Mouse (Mus musculus) CD4-positive helper T cell, adult 2 months (primary cell): ENCODE data around the gene Lmx1b.
A peak's percentile ranks its signal among the peaks of the same experiment; 100 is the strongest.

Experiments used
- DNase-seq: peaks from one replicate; pipeline ENCODE4 v3.0.0-alpha.2; 2012; ENCODE audit warnings: low read depth, missing footprints, low spot score

Lmx1b gene

DNA sequence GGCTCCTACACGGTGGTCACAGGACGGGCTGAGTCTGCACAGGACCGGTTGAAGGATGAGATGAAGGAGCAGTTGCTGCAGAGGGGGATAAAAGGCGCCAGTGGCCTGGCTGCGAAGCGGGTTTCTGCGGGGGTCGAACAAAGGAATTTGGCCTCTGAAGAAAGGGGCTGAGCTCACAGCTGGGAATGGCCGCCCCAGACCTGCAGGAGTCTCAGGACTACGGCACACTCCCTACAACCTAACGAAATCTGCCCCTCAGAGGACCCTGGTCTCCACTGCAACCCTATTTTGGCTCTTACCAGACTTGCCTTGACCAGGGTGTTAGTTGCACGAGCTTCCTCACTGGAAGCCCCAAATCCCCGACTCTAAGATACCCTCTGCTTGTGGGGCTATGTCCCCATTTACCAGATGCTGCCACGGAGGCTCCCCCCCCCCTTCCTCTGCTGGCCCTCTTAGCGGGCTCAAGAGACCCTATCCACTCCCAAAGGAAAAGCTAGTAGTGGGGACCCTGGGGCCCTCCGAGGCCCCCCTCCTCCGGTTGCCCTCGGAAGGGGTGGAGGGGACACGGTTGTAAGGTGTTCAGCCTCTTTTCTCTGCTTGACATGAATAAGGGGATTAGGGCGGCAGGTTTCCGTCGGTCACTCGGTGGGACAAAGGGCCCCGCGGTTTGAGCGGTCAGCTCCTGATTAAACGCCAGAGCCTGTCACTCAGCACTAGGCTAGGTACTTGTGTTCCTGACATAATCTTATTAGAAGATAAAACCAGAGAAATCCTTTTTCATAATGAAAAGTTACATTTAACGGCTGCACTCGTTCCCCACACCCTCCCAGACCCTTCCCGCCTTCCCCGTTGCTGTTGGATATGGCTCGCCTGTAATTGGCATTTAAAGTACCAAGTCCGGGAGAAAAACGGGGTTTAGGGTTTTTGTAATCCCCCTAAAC is 10.0 kb downstream of the Lmx1b start:
- no peak for DNase-seq

GRCm38 (mm10) chr2:33629641-33630040 is 10.7 kb downstream of the Lmx1b start:
- DNase-seq: no peak

GRCm38 (mm10) chr2:33628791-33629190 is 11.5 kb downstream of the Lmx1b start:
- DNase-seq: no peak

DNA sequence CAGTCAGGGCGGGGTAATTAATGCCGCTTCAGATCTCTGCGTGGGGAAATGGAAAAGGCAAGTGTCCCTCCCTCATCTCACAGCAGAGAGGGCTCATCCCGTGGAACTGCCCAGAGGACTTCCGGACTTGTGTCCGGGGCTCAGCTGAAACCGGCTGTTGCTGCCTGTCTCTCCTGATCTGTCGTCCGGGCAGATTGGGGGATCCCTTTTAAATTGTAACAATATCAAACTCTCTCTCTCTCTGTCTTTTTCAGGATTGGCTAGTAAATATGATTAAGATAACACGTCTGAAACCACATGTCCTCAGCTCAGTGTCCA is 13.3 kb downstream of the Lmx1b start:
- no peak for DNase-seq

DNA sequence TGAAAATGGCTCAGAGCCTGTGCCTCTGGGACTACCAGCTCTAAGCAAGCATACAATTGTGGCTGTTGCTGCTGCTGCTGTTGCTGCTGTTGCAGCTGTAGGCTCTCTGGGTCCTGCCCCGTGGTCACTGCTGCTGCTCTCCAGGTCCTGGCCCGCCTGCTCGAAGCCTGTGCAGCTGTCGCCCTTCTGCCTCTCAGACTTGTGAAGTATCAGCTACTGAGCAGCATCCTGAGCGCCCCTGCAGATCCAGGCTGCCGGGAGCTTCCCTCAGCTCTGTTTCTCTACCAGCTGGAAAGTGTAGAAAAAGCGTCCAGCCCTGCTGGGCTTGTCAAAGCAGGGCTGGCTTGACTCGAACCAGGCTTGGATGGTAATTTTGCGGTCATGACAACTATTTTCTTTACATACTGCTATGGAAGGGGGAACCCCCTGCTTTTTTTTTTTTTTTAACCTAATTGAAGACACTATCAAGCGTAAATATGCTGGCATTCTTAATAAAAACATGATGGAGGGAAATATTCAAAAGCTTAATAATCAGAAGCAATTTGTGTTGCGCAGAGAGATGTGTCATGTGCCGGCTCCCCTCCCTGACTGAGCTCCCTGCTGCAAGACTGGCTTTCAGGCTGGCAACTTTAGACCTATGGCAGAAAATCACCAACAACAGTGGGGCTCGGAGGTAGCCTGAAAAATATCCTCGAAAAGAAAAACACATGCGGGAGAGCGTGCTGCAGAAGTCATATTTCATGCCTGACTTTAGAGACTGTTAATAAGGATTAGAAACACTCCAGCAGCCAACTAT is 13.9 kb downstream of the Lmx1b start:
- DNase-seq: no peak

GRCm38 (mm10) chr2:33617670-33618069 is 22.6 kb downstream of the Lmx1b start:
- DNase-seq: no peak

DNA sequence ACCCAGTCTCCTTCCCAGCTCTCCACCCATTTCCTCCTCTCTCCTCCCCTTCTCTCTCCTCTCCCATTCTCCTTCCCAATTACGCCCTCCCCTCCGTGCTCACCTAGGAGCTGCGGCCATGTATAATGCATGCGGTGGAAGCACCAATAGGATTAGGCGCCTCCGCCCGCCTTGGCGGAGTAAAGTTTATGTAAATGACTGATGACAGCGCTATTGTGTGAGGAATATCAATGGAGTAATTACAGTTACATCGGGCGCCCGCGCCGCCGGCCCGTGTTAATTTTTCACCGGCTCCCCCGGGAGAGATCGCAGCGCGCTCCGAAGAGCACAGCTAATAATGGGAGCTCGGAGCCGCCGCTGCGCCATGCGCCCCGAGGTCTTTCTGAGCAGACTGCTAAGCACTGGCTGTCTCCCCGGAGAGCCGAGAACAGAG is 23.9 kb downstream of the Lmx1b start:
- no peak for DNase-seq

DNA sequence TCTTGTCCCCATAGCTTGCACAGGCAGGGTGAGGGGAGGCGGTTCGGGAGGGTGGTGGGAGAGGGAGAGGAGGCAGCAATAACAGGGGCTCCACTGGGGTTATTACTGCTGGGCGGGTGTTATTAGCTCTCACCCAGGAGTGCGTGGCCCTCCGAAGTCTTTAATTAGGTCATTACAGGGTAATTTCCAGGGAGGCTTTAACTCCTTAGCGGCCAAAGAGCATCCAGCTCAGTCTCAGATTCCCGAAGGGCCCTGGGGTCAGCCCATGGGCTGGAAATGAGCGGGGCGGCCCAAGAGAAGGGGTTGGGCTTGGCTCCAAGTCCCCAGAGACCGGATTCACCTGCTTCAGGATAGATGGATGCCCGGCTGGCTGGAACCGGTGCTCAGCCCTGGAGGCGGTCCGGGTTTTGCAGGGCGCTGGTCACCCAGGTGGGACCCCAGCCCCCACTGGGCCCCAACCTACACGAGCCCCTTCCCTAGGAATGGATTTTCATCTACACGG is 24.4 kb downstream of the Lmx1b start:
- no peak for DNase-seq

GRCm38 (mm10) chr2:33605487-33606256 is 34.6 kb downstream of the Lmx1b start:
- DNase-seq: no peak

GRCm38 (mm10) chr2:33604846-33605486 is 35.3 kb downstream of the Lmx1b start:
- no peak for DNase-seq

DNA sequence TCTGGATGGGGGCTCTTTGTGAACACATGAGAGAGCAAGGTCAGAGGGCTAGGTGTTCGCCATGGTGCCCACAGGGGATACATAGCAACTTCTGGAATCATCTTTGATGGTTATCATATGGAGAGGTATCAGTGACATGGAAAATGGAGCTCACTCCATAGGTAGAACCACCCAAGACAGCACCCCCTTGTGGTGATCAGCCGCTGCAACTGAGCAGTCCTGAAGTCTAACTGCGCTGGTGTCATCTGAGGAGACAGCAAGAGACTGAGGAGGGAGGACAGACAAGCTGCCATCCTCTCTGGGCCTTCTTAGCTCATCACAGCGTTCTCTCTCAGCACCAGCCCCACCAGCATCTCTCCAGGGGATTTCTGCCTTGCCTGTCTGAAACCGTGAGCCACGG is 39.8 kb downstream of the Lmx1b start:
- DNase-seq: peak; percentile 13

GRCm38 (mm10) chr2:33597384-33597783 is 42.9 kb downstream of the Lmx1b start:
- no peak for DNase-seq

DNA sequence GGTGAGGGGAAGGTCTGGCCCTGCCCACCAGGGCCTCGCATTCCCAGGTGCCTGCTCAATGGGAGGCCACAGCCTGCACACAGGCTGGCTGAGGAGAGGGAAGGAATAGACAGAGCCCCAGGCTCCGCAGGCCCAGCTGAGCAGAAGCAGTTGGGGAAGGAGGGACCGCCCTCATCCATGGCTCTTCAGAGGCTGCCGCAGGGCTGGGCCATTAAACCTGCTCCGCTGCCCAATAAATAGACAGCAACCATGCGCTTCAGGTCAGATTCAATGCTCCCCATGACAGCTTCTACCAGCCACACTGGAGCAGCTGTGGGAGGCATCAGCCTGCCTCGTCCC is 45.3 kb downstream of the Lmx1b start:
- no peak for DNase-seq

DNA sequence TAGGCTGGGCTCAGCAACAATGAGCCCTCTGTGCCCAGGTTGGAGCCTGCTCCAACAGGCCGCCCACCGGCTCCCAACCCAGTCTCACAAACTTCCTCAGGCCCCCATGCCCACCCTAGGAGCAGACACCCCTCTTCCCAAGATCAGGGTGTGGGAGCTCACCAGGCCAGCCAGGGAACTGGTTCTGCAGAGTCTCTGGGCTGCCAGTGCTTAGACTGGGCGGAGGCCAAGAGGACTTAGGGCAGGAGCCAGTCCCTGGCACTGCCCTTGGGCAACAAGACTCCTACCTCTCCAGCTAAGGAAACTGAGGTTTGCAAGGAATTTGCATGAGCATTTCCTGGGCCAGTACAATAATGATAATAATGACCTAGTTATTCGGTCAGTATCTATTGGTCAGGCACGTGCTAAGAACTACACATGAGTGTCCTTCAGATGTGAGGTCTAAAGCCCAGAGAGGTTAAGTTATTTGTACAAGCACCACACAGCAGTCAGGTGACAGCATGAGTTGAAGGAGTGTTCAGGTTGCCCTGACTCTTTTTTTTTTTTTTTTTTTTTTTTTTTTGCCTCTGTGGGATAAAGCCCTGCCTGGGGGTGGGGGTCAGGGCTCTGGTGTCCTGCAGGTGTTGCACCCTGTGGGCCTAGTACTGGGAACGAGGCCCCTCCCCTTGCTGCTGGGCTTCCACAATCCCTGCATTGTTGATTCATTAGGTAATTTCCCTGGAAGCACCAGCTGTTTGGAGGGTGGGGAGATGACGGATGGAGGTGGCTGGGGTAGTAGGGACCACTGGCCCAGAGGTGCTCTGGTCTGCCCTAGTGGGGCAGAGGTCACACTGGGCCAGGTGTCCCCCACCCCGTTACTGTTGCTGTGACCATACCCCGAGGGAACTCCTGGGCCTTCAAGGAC is 45.9 kb downstream of the Lmx1b start:
- no peak for DNase-seq

DNA sequence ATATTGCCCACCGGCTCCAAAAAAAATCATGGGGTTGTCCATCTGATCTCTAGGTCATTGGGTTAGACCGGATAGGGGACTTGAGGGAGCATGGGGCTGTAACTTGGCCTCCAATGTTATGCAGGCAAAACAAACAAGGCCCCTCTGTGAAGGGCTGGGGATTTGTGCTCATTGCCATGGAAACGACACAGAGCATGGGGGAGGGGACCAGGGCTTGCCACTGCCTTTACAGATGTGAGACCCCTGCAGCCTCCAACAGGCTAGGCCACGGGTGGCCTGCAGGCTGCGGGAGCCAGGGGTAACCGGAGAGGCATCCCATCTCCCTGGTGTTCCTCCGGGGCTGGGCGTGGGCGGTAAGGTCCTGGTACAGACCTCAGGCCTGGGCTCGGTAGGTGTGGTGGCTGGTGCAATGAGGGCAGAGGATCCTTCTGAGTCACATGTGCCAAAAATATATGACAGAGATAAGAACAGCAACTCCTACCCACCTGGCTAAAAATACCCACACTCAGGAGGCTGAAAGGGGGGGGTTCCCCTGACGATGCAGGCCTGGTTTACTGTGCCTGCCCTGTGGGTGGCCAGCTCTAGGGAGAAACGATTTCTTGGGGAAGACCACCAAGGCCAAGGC is 47.3 kb downstream of the Lmx1b start:
- no peak for DNase-seq

GRCm38 (mm10) chr2:33589280-33589679 is 51.0 kb downstream of the Lmx1b start:
- no peak for DNase-seq

DNA sequence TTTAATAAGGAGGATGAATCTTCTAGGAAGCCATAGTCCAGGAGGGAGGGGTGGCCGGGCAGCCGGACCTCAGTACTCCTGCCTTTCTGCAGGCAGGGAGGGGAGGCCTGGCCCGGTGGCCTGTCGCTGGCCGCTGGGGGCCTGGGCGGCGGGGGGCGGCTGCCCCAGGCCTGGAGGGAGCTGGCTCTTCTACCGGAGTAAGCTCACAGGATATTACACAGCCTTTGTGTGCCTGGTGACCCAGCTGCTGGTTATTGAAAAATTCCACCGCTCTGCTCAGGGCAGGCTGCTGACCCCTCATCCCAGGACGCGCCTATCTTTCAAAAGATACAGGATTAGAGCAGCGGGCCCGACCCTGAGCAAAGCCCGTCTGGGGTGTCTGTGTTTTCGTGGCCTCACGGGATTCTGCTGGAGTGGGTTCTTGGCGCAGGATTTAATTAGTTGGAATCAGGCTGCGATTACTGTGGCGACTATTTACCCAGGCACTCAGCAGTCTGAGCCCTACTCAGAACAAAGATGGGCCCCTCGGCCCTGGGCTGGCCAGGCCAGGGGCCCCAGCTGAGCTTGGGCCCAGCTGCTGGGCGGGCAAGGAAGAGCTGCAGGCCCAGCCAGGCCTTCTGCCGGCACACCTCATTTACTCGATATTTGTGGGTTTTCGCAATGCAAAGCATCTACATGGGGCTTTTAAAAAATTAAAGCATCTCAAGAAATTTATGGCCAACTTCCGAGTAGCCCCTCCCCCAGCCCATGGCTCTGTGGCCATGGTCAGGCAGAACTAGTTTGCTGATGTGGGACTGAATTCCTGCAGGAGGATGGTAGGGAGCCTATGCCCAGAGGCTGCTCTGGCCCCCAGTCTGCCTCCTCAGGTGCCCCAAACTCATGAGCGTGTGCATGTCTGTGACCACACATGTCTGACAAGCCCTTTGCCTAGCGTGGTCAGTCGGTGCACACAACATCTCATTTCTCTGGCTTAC is 55.1 kb downstream of the Lmx1b start:
- DNase-seq: no peak

- no peak for DNase-seq
These were observed 56.5 kb downstream of the Lmx1b start for GRCm38 (mm10) chr2:33583761-33584160.

DNA sequence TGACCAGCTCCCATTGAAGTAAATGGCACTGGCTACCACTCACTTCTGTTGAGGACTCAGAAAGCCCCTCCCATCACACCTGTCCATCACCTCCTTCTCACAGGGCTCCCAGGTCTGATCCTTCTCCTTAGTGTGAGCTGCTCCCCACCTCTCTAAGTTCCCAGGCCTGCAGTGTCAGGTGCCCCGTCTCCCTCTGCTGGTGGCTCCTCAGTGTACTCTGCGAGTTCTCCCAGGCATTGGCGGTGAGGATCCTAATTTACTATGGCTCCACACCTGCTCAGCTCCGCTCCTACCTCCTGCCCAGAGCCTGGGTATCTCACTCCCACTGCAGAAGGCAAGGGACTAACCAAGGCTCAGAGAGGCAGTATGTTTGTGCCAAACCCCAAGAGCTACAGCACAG is 57.0 kb downstream of the Lmx1b start:
- no peak for DNase-seq
